Mouse (Mus musculus) leukemia stem cell, adult 10-12 weeks (primary cell): ENCODE results near the gene Olfr312. TPM values are rescaled to one million over a fixed set of nuclear protein-coding genes. Genes with fewer than 3 reads are reported as not detected.

Source experiments
- polyA plus RNA-seq: library from polyadenylated mRNA; stranded (reverse); fragments of >175 nt; gene quantifications from 2 replicates; pipeline ENCODE4 v1.2.3, GENCODE M21; 2012; ENCODE audit warnings: low replicate concordance

The Olfr312 gene
- polyA plus RNA-seq: not detected in 2 replicates

DNA sequence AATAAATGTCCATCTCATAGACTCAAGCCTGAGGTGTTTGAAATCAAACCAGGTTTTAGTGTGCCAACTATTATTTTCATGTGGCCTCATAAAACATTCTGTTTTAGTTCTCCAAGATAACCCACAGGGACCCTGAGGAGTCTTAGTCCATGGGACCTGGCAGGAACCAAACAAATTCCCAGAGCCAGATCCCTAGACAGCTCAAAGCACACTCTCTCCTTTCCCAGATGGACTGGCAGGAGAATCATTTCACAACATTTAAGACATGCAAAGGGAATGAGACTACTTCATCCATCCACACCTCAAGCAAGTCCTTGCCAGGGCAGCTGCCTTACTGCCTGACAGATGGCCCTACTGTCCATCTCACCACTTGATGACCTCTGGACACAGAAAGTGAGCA is at the start of gene Olfr312:
Olfr312 (plus strand) TSS at position 301 of the 400 bp plus-strand sequence.

GRCm38 (mm10) chr11:58782480-58783089 is 46.5 kb upstream of the Olfr312 start, which contains the start of gene Olfr314:
Gene Olfr314 (plus strand): TSS chr11:58782952.

GRCm38 (mm10) chr11:58801558-58802228 is 27.3 kb upstream of the Olfr312 start, which contains the start of gene Fam183b:
Gene Fam183b (minus strand): TSS chr11:58801960.

DNA sequence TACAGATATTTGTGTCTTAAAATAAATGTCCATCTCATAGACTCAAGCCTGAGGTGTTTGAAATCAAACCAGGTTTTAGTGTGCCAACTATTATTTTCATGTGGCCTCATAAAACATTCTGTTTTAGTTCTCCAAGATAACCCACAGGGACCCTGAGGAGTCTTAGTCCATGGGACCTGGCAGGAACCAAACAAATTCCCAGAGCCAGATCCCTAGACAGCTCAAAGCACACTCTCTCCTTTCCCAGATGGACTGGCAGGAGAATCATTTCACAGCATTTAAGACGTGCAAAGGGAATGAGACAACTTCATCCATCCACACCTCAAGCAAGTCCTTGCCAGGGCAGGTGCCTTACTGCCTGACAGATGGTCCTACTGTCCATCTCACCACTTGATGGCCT is 14.3 kb upstream of the Olfr312 start, which contains the start of gene Olfr313:
Olfr313 (plus strand) TSS at position 301 of the 400 bp plus-strand sequence.

DNA sequence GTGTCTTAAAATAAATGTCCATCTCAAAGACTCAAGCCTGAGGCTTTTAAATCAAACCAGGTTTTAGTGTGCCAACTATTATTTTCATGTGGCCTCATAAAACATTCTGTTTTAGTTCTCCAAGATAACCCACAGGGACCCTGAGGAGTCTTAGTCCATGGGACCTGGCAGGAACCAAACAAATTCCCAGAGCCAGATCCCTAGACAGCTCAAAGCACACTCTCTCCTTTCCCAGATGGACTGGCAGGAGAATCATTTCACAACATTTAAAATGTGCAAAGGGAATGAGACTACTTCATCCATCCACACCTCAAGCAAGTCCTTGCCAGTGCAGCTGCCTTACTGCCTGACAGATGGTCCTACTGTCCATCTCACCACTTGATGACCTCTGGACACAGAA is 9.9 kb downstream of the Olfr312 start, which contains the start of gene Olfr311:
Olfr311 (plus strand) TSS at position 301 of the 400 bp plus-strand sequence.

GRCm38 (mm10) chr11:58846919-58847461 is 18.0 kb downstream of the Olfr312 start, which contains the start of gene Gm12258:
Gene Gm12258 (plus strand): TSS chr11:58847158.

DNA sequence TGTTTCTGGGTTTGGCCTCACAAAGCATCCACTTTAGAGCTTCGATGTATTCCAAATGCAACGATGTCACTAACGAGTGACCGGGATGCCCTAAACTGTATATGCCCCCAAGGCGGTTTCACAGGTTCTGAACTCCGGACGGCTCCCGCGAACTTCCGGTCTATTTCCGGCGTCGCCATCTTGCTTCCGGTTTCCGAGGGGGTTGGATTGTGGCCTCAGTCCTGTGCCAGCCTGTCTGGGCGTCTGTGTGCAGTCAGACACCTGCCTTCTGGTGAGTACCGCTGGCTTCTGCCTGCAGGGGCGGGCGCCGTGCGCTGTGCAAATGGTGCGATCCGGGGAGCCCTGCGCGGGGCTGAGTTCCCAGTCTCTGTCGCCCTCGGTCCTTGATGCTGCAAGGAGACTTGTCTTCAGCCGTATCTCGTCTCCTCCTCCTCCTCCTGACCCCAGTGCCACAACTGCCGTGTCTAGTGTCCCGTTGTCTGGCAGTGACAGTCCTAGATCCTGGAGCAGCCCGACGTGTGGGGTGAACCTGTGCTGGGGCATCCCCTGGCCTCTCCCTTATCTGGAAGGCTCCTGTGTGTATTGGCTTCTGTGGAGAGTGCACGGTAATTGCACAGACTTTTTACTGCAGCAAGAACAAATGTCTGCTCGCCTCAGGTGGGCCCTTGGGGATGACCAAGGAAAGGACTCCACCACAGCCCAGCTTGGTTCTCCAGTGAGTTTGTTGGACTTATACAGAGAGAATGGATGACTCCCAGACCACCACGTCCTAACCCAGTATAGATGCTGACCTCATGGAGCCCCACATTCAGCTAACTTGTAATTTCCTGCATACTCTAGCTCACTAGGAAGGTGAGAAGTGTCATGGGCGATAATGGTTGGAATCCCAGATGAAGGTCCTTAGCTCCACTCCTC is 38.3 kb downstream of the Olfr312 start, which contains the start of gene 2810021J22Rik:
2810021J22Rik (plus strand) TSS at position 178 of the 915 bp plus-strand sequence.

Other genes with a start within 250 kb of the Olfr312 start
- not detected in 2 replicates for gene Olfr324, start 234.1 kb upstream of the Olfr312 start, polyA plus RNA-seq
- not detected in 2 replicates for gene 2210407C18Rik, start 213.2 kb upstream of the Olfr312 start, polyA plus RNA-seq
- not detected in 2 replicates for gene Olfr323, start 198.7 kb upstream of the Olfr312 start, polyA plus RNA-seq
- gene Trim58, start 188.8 kb upstream of the Olfr312 start, polyA plus RNA-seq: 6.6 and 10.6 TPM in 2 replicates
- not detected in 2 replicates for gene Olfr322, start 170.5 kb upstream of the Olfr312 start, polyA plus RNA-seq
- not detected in 2 replicates for gene Olfr320, start 148.1 kb upstream of the Olfr312 start, polyA plus RNA-seq
- not detected in 2 replicates for gene Olfr319, start 130.1 kb upstream of the Olfr312 start, polyA plus RNA-seq
- not detected in 2 replicates for gene Olfr318, start 105.2 kb upstream of the Olfr312 start, polyA plus RNA-seq
- not detected in 2 replicates for gene Olfr317, start 90.0 kb upstream of the Olfr312 start, polyA plus RNA-seq
- not detected in 2 replicates for gene Olfr316, start 76.5 kb upstream of the Olfr312 start, polyA plus RNA-seq
- gene Olfr315, start 56.0 kb upstream of the Olfr312 start, polyA plus RNA-seq: not detected in 2 replicates
- gene Olfr314, start 46.3 kb upstream of the Olfr312 start, polyA plus RNA-seq: not detected in 2 replicates
- gene Fam183b, start 27.3 kb upstream of the Olfr312 start, polyA plus RNA-seq: not detected in 2 replicates
- gene Olfr313, start 14.2 kb upstream of the Olfr312 start, polyA plus RNA-seq: not detected in 2 replicates
- not detected in 2 replicates for gene Olfr311, start 10.0 kb downstream of the Olfr312 start, polyA plus RNA-seq
- 0.10 and 0.71 TPM in 2 replicates for gene Gm12258, start 17.9 kb downstream of the Olfr312 start, polyA plus RNA-seq
- gene 2810021J22Rik, start 38.0 kb downstream of the Olfr312 start, polyA plus RNA-seq: 0.43 TPM in 1 of 2 replicates, not detected in the other
- gene Zfp39, start 75.0 kb downstream of the Olfr312 start, polyA plus RNA-seq: 0.25 and 0.43 TPM in 2 replicates
- gene Btnl10, start 88.7 kb downstream of the Olfr312 start, polyA plus RNA-seq: 52.1 and 76.9 TPM in 2 replicates
- gene Rnf187, start 109.7 kb downstream of the Olfr312 start, polyA plus RNA-seq: 629 and 745 TPM in 2 replicates
- gene Hist3h2ba, start 119.7 kb downstream of the Olfr312 start, polyA plus RNA-seq: 8.1 and 47.9 TPM in 2 replicates
- 8.3 and 12.0 TPM in 2 replicates for gene Hist3h2a, start 125.4 kb downstream of the Olfr312 start, polyA plus RNA-seq
- gene Trim17, start 125.4 kb downstream of the Olfr312 start, polyA plus RNA-seq: 0.18 TPM in 1 of 2 replicates, not detected in the other
- gene Trim11, start 148.9 kb downstream of the Olfr312 start, polyA plus RNA-seq: 53.8 and 55.6 TPM in 2 replicates